Mouse (Mus musculus) neural tube, embryonic 14.5 days (tissue): Measurements from ENCODE around the gene Dab1. TPM values are rescaled to one million over a fixed set of nuclear protein-coding genes. Genes with fewer than 3 reads are reported as not detected.

ENCODE experiments used
- ATAC-seq: fragments of 200-750 bp; cut with Nextera tagmentation; 2 replicates; pipeline ENCODE4 v1.8.0; 2017; ENCODE audit warnings: low read depth, mild to moderate bottlenecking, moderate TSS enrichment, moderate library complexity
- H3K27ac ChIP-seq: fragments of 300-500 bp; sonication (generic); 2 replicates; pipeline ENCODE4 v1.5.1; 2014; ENCODE audit warnings: low read depth, mild to moderate bottlenecking, control low read depth, low read length, moderate library complexity, mixed read lengths
- H3K27me3 ChIP-seq: fragments of 300-500 bp; sonication (generic); 2 replicates; pipeline ENCODE4 v1.6.1; 2014; ENCODE audit warnings: low read length; ENCODE audit not compliant: control insufficient read depth, insufficient read depth
- H3K36me3 ChIP-seq: fragments of 300-500 bp; sonication (generic); 2 replicates; pipeline ENCODE4 v1.6.1; 2014; ENCODE audit warnings: low read length, mixed read lengths; ENCODE audit not compliant: control insufficient read depth, insufficient read depth
- H3K4me1 ChIP-seq: fragments of 300-500 bp; sonication (generic); 2 replicates; pipeline ENCODE4 v1.6.1; 2014; ENCODE audit warnings: low read length; ENCODE audit not compliant: control insufficient read depth, insufficient read depth
- H3K4me2 ChIP-seq: fragments of 300-500 bp; sonication (generic); 2 replicates; pipeline ENCODE4 v1.6.1; 2014; ENCODE audit warnings: mild to moderate bottlenecking, low read depth, low read length, control low read depth
- H3K4me3 ChIP-seq: fragments of 300-500 bp; sonication (generic); 2 replicates; pipeline ENCODE4 v1.5.1; 2014; ENCODE audit warnings: low read depth, low read length, control low read depth, mixed read lengths
- H3K9ac ChIP-seq: fragments of 300-500 bp; sonication (generic); replicated peaks from 2 replicates; pipeline ENCODE4 v1.6.1; 2014; ENCODE audit warnings: low read depth, mild to moderate bottlenecking, control low read depth, low read length, mixed read lengths
- H3K9me3 ChIP-seq: fragments of 300-500 bp; sonication (generic); 2 replicates; pipeline ENCODE4 v1.6.1; 2016; ENCODE audit warnings: low read length; ENCODE audit not compliant: control insufficient read depth
- WGBS: fragments of 180-500 bp; shearing (Covaris S2); extraction: QIAGEN DNeasy Blood & Tissue Kit; methylation state at CpG from one replicate; pipeline ENCODE4 v1.1.7; 2014; 5-methylcytosine and 5-hydroxymethylcytosine counted together
- polyA plus RNA-seq: library from polyadenylated mRNA; unstranded; fragments of >200 nt; fragmentation: Nextera tagmentation; extraction: Ambion mirVana; gene quantifications from 2 replicates; pipeline ENCODE4 v1.2.1, GENCODE M21; 2014

Dab1 gene
- polyA plus RNA-seq, 1 experiment from 2014 or later, result 58.0 TPM

GRCm38 (mm10) chr4:104012150-104012549 is 393.0 kb downstream of the Dab1 start:
- WGBS, result 82% methylated on average over 4 of the region's 4 CpGs
- Histone ChIP-seq H3K4me1 (peaks cover 3% of the 10 kb centered on the region; the same call in 1 of the 2 replicates), H3K27ac (no peak overlapping the region), H3K9ac (no peak overlapping the region), H3K9me3 (no peaks in the 10 kb centered on the region), H3K36me3 (no peaks in the 10 kb centered on the region), H3K27me3 (no peaks in the 10 kb centered on the region), H3K4me3 (no peak overlapping the region), H3K4me2 (no peak overlapping the region)
- ATAC-seq, result no peak

GRCm38 (mm10) chr4:104025117-104025694 is 406.0 kb downstream of the Dab1 start:
- Histone ChIP-seq H3K27ac (no peak overlapping the region), H3K4me3 (no peak overlapping the region), H3K4me1 (no peaks in the 10 kb centered on the region), H3K27me3 (no peaks in the 10 kb centered on the region), H3K9ac (no peak overlapping the region), H3K9me3 (no peaks in the 10 kb centered on the region), H3K4me2 (no peak overlapping the region), H3K36me3 (no peaks in the 10 kb centered on the region)
- ATAC-seq, result no peak
- WGBS, result 84% methylated on average over 2 of the region's 2 CpGs

DNA sequence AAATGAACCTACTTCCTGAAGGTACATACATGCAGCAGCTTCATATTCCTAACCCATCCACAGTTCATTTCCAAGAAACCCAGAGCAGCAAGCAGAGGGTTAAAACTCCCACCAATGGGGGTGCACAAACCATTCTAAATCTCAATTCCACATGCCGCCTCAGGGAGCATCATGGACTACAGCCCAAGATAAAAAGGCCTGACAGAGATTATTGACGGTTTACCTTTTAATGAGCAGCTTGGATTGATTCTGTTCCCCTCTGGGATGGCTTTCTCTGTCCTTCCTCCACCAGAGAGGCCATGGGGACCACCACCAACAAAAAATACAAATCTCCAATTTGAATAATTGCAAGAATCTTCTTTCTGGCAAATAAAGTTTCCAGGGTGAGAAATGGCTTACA is 407.7 kb downstream of the Dab1 start:
- no peak overlapping the region for H3K9ac ChIP-seq
- 5% methylated on average over 2 of the region's 2 CpGs for WGBS
- no peak overlapping the region for H3K27ac ChIP-seq
- no peaks in the 10 kb centered on the region for H3K4me1 ChIP-seq
- H3K4me2 ChIP-seq, result no peak overlapping the region
- H3K27me3 ChIP-seq, result no peaks in the 10 kb centered on the region
- no peak for ATAC-seq
- H3K4me3 ChIP-seq, result no peak overlapping the region
- no peaks in the 10 kb centered on the region for H3K36me3 ChIP-seq
- no peaks in the 10 kb centered on the region for H3K9me3 ChIP-seq

GRCm38 (mm10) chr4:104027239-104027638 is 408.1 kb downstream of the Dab1 start:
- H3K9ac ChIP-seq, result no peak overlapping the region
- H3K36me3 ChIP-seq, result no peaks in the 10 kb centered on the region
- no peak overlapping the region for H3K4me3 ChIP-seq
- no peak overlapping the region for H3K4me2 ChIP-seq
- no peak overlapping the region for H3K27ac ChIP-seq
- H3K4me1 ChIP-seq, result no peaks in the 10 kb centered on the region
- 93% methylated on average over 1 of the region's 1 CpGs for WGBS
- H3K27me3 ChIP-seq, result no peaks in the 10 kb centered on the region
- ATAC-seq, result no peak
- H3K9me3 ChIP-seq, result no peaks in the 10 kb centered on the region

GRCm38 (mm10) chr4:104036091-104036490 is 416.9 kb downstream of the Dab1 start:
- H3K4me3 ChIP-seq, result no peak overlapping the region
- no peak for ATAC-seq
- no peaks in the 10 kb centered on the region for H3K27me3 ChIP-seq
- no peak overlapping the region for H3K9ac ChIP-seq
- no peak overlapping the region for H3K27ac ChIP-seq
- no peaks in the 10 kb centered on the region for H3K4me1 ChIP-seq
- H3K9me3 ChIP-seq, result no peaks in the 10 kb centered on the region
- no peak overlapping the region for H3K4me2 ChIP-seq
- no peaks in the 10 kb centered on the region for H3K36me3 ChIP-seq

- H3K4me2 ChIP-seq, result no peak overlapping the region
- no peaks in the 10 kb centered on the region for H3K9me3 ChIP-seq
- H3K9ac ChIP-seq, result no peak overlapping the region
- no peaks in the 10 kb centered on the region for H3K36me3 ChIP-seq
- H3K27ac ChIP-seq, result no peak overlapping the region
- no peaks in the 10 kb centered on the region for H3K4me1 ChIP-seq
- WGBS, result 56% methylated on average over 4 of the region's 4 CpGs
- no peak overlapping the region for H3K4me3 ChIP-seq
- no peaks in the 10 kb centered on the region for H3K27me3 ChIP-seq
- no peak for ATAC-seq
Observed at GRCm38 (mm10) chr4:104039588-104039987, 420.4 kb downstream of the Dab1 start.

- Histone ChIP-seq H3K36me3 (no peaks in the 10 kb centered on the region), H3K27ac (no peak overlapping the region), H3K4me3 (no peak overlapping the region), H3K4me2 (no peak overlapping the region), H3K9me3 (no peaks in the 10 kb centered on the region), H3K27me3 (no peaks in the 10 kb centered on the region), H3K4me1 (no peaks in the 10 kb centered on the region), H3K9ac (no peak overlapping the region)
- 85% methylated on average over 2 of the region's 2 CpGs for WGBS
- ATAC-seq, result no peak
Observed at GRCm38 (mm10) chr4:104043441-104043840, 424.3 kb downstream of the Dab1 start.

DNA sequence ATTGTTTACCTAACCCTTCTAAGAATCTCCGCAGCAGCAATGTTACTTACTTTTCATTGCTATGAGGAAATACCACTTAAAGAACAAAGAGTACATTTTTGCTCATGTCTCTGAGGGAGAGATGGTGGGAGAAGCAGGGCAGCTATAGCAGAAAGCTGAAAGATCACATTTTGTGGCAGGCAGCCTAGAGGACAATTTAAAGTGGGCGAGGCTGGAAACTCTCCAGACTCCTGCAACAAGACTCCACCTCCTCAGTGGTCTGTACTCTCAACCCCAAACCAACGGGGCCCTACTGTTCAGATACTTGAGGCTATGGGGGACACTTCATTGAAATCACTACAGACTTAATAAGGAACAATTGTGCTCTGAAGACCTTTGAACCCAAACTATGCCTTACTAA is 425.5 kb downstream of the Dab1 start:
- Histone ChIP-seq H3K4me3 (no peak overlapping the region), H3K36me3 (no peaks in the 10 kb centered on the region), H3K27ac (no peak overlapping the region), H3K4me1 (no peaks in the 10 kb centered on the region), H3K27me3 (no peaks in the 10 kb centered on the region), H3K9me3 (no peaks in the 10 kb centered on the region), H3K4me2 (no peak overlapping the region), H3K9ac (no peak overlapping the region)
- whole genome bisulfite sequencing, result 56% methylated on average over 3 of the region's 3 CpGs
- no peak for ATAC-seq

DNA sequence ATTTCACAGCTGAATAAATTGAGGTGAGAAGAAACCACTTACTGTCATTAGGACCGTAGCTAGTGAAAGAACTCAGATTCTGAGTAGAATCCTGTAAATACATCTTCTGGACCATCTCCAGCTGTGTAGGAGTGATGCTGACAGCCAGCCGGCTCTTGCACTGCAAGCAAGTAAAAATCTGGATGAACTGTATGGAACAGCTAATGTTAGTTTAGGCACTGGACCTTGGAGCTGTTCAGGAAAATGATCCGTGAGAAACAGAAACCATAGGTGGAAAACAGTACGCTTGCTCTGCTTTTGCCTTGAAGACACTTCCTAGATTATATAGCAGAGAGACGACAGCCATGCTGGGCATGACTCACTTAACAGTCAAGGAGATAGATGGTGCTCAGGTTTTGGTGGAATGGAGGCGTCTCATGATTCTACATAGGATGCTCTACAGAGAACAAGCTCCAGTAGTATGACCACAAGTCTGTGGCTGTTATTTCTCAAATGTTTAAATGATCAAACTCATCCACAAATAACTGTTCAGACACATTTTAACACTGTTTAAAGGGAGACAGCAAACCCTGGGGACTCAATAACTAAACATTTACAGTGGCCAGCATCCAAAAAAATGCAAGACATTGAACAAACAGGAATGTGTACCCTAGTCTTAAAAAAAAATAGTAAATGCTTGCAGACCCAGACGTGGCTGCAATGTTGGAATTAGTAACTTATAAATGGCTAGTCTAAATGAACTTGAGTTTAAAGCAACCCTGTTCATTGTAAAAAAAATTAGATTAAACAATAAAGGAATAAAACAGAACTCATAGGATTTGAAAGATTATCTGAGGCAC is 429.0 kb downstream of the Dab1 start:
- no peak overlapping the region for H3K9ac ChIP-seq
- H3K9me3 ChIP-seq, result no peaks in the 10 kb centered on the region
- H3K4me2 ChIP-seq, result no peak overlapping the region
- no peak overlapping the region for H3K4me3 ChIP-seq
- H3K36me3 ChIP-seq, result no peaks in the 10 kb centered on the region
- H3K27ac ChIP-seq, result no peak overlapping the region
- no peaks in the 10 kb centered on the region for H3K4me1 ChIP-seq
- ATAC-seq, result no peak
- no peaks in the 10 kb centered on the region for H3K27me3 ChIP-seq
- WGBS, result 74% methylated on average over 7 of the region's 7 CpGs
